Mouse (Mus musculus) lung, adult 2 months (tissue): Measurements from ENCODE around the gene Hnrnpd. TPM values are rescaled to one million over a fixed set of nuclear protein-coding genes. Genes with fewer than 3 reads are reported as not detected.

Experiments
- DNase-seq: peaks from one replicate; pipeline ENCODE4 v3.0.0; 2022
- H3K4me1 ChIP-seq: fragments of 200-500 bp; 2 replicates; pipeline ENCODE4 v1.6.1; 2011; ENCODE audit warnings: low read length; ENCODE audit not compliant: control insufficient read depth, insufficient read depth
- H3K4me3 ChIP-seq: fragments of 200-500 bp; replicated peaks from 2 replicates; pipeline ENCODE3; 2011; ENCODE audit warnings: low read depth, mild to moderate bottlenecking, control low read depth, low read length; ENCODE audit errors: extremely low read depth
- CTCF ChIP-seq: fragments of 200-500 bp; IDR thresholded peaks from 2 replicates; pipeline ENCODE4 v1.5.1; 2011; ENCODE audit warnings: mild to moderate bottlenecking, low read length, control low read depth; ENCODE audit not compliant: insufficient read depth
- POLR2A ChIP-seq: fragments of 200-500 bp; IDR thresholded peaks from 2 replicates; pipeline ENCODE4 v1.6.1; 2011; ENCODE audit warnings: low read depth, mild to moderate bottlenecking, control low read depth, low read length, borderline replicate concordance; ENCODE audit errors: extremely low read depth
- WGBS: fragments of 180-500 bp; shearing (Covaris S2); methylation state at CpG from one replicate; pipeline ENCODE4 v1.1.7; 2018; 5-methylcytosine and 5-hydroxymethylcytosine counted together
- polyA plus RNA-seq: library from polyadenylated mRNA; depleted of rRNA; stranded (reverse); fragments of >200 nt; gene quantifications from 2 replicates; pipeline ENCODE4 v1.2.3, GENCODE M21; 2012; rRNA removed

Hnrnpd gene
- polyA plus RNA-seq, 1 experiment, result 28.5 TPM

DNA sequence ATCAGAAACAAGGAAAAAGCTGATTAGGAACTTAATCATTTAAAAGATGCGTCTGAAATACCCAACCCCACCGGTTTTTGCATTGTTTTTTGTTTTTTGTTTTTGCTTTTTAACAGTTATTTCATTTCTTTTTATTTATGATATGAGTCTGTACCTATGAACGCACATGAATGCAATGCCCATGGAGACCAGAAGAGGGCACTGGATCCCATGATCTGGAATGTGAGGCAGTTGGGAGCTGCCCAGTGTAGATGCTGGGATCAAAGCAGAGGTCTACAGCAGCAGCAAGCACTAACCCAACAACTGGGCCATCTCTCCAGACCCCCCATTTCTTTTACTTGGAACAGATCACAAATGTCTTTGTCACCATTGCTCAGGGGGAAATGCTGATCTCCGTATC is 50.8 kb downstream of the Hnrnpd start:
- WGBS, result 46% methylated on average over 4 of the region's 4 CpGs

DNA sequence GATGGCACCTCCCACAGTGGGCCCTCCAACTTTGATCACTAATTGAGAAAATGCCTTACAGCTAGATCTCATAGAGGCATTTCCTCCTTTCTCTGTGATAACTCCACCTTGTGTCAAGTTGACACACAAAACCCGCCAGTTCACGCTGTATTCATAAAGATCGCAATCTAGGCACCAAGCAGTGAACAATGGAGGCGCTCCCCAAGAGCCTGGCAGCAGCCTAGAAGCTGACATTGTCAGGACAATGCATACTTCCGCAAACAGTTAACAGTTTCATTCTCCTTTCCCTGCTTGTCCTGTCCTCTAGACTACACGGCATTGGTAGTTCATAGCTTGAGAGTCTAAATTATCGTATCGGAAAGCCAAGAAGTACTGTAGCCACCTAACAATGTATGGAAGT is 56.7 kb downstream of the Hnrnpd start:
- TF ChIP-seq POLR2A, result no peak
- no peak for TF ChIP-seq CTCF
- 59% methylated on average over 8 of the region's 8 CpGs for WGBS
- no peak for DNase-seq
- H3K4me3 ChIP-seq, result no peak overlapping the region
- H3K4me1 ChIP-seq, result no peaks in the 10 kb centered on the region

More for the DNA sequence above, 50.8 kb downstream of the Hnrnpd start:
- Histone ChIP-seq H3K4me1 (no peaks in the 10 kb centered on the region), H3K4me3 (no peak overlapping the region)
- peak; percentile 47 for DNase-seq
- peak; percentile 84 for TF ChIP-seq CTCF
- no peak for TF ChIP-seq POLR2A

DNA sequence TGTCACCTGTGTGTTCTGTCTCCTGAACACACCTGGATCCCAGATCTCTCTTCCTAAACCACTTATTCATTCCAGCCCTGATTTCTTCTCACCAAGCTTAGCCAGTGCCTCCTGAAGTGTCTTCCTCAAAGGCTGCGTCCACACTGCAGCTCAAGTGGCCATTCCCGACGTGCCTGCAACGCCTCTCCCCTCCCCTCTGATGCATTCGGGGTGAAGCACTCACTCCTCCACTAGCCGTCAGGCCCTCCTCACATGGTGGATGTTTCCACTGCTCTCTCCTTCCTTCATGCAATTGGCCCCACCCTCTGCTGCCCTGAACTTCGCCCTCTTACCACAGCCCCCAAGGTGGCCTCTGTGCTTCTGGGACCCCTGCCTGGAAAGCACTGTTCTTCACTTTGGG is 63.2 kb downstream of the Hnrnpd start:
- 30% methylated on average over 7 of the region's 7 CpGs for WGBS
- DNase-seq, result no peak
- H3K4me3 ChIP-seq, result no peak overlapping the region
- TF ChIP-seq POLR2A (no peak), CTCF (no peak)
- peaks cover 2% of the 10 kb centered on the region; the same call in 1 of the 2 replicates for H3K4me1 ChIP-seq

DNA sequence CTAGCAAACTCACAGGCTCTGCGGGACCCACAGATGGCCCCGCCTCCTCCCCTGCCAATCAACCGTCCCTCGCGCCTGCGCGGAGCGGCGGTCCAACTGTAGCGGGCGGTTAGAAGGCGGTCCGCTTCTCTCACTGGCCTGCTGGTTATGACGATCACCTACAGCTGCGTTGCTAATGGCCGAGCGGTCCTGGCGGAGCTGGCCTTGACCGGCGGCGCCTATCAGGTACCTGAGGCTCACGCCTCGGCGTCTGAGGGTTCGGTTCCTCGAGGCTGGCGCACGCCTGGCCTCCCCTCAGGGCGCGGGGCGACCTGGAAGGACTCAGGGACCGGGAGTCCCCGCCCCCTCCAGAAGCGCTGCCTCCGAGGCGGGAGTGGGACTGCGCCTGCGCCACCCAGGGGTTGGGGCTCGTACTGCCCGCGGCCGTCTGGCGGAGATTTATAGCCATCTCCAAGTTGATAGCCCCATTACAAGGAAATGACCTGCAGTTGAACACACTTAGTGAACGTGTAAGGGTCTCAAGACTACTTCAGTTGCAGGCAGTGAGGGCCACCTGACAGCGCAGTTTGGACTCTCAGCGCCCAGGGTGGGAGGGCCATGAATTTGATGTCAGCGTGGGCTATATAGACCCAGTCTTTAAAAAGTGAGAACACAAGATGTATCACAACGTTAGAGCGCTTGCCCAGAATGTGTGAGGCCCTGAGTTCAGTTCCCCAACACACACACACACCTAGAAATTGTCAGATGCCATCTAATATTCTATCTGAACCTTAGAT is 72.4 kb downstream of the Hnrnpd start, which contains the start of gene Vamp9:
Gene Vamp9 (plus strand): TSS at position 74 of the 776 bp plus-strand sequence.
- peak; percentile 94 for DNase-seq
- 4% methylated on average over 49 of the region's 49 CpGs for WGBS
- Histone ChIP-seq H3K4me1 (no peaks in the 10 kb centered on the region), H3K4me3 (peak within 1 kb of the TSS; percentile 74)
- TF ChIP-seq POLR2A (peak; percentile 63; the same call in 1 of the 2 replicates), CTCF (no peak)

Other genes with a start within 250 kb of the Hnrnpd start
- gene Rasgef1b, start 249.9 kb downstream of the Hnrnpd start, polyA plus RNA-seq, result 13.5 and 13.7 TPM in 2 replicates
- 0.33 TPM in 1 of 2 replicates, not detected in the other for gene Vamp9, start 72.7 kb downstream of the Hnrnpd start, polyA plus RNA-seq
- 1.1 and 1.7 TPM in 2 replicates for gene 4930524J08Rik, start 123 bp upstream of the Hnrnpd start, polyA plus RNA-seq
- gene Hnrnpdl, start 60.7 kb upstream of the Hnrnpd start, polyA plus RNA-seq, result 54.2 and 74.0 TPM in 2 replicates
- gene Enoph1, start 61.0 kb upstream of the Hnrnpd start, polyA plus RNA-seq, result 33.1 and 34.0 TPM in 2 replicates
- gene Tmem150c, start 180.9 kb upstream of the Hnrnpd start, polyA plus RNA-seq, result 2.2 and 2.8 TPM in 2 replicates